Mouse (Mus musculus) C2C12 (cell line): ENCODE measurements around the gene 1700020A23Rik.
A peak's percentile ranks its signal among the peaks of the same experiment; 100 is the strongest.

Source experiments
- CEBPB ChIP-seq: IDR thresholded peaks from one replicate; pipeline ENCODE4 v1.6.1; 2011; ENCODE audit warnings: low read depth, mild to moderate bottlenecking, control low read depth, moderate library complexity
- CTCF ChIP-seq: IDR thresholded peaks from one replicate; pipeline ENCODE4 v1.5.1; 2011; ENCODE audit not compliant: control insufficient read depth, insufficient read depth, insufficient read length
- MAX ChIP-seq: IDR thresholded peaks from one replicate; pipeline ENCODE4 v1.6.1; 2011; ENCODE audit warnings: mild to moderate bottlenecking, control low read depth
- MYOD1 ChIP-seq: IDR thresholded peaks from one replicate; pipeline ENCODE4 v1.6.1; 2011; ENCODE audit warnings: low read depth; ENCODE audit not compliant: control insufficient read depth, insufficient read length
- MYOG ChIP-seq: IDR thresholded peaks from one replicate; pipeline ENCODE4 v1.6.1; 2011; ENCODE audit not compliant: control insufficient read depth, insufficient read length; ENCODE audit errors: extremely low read depth
- USF1 ChIP-seq: IDR thresholded peaks from one replicate; pipeline ENCODE4 v1.6.1; 2011; ENCODE audit warnings: low read depth, mild to moderate bottlenecking, control low read depth, moderate library complexity

GRCm38 (mm10) chr2:130411558-130412495 is 6.8 kb downstream of the 1700020A23Rik start:
- TF ChIP-seq CTCF = peak; percentile 87
- no peak for TF ChIP-seq MYOD1
- no peak for TF ChIP-seq MAX
- TF ChIP-seq USF1 = no peak
- no peak for TF ChIP-seq CEBPB
- TF ChIP-seq MYOG = no peak
